Mouse (Mus musculus) gastrocnemius, postnatal 4 days (tissue): ENCODE results near the gene Cyp2c29. TPM values are rescaled to one million over a fixed set of nuclear protein-coding genes. Genes with fewer than 3 reads are reported as not detected.
"Not testable (repeated sequence)": the region's sequence is repeated elsewhere in the genome, so short reads cannot be mapped to it uniquely, and the experiment has no call there.

ENCODE experiments used
- DNase-seq, 2 experiments: peaks; one replicate each; pipeline ENCODE4 v3.0.0; 2021 to 2022; ENCODE audit warnings: low spot score in 2 of 2, mixed read lengths in 2 of 2
- long read RNA-seq, 2 experiments: library from polyadenylated mRNA; stranded (forward); transcript quantifications; one replicate each; pipeline ENCODE4 v2.0.0; 2021
- total RNA-seq, 2 experiments: library from RNA; stranded (reverse); gene quantifications; 2 replicates each; pipeline ENCODE4 v1.2.3; 2021

The Cyp2c29 gene
- total RNA-seq, result not detected
- long read RNA-seq, experiment 1, result 0 reads
- long read RNA-seq, experiment 2, result 0 reads

DNA sequence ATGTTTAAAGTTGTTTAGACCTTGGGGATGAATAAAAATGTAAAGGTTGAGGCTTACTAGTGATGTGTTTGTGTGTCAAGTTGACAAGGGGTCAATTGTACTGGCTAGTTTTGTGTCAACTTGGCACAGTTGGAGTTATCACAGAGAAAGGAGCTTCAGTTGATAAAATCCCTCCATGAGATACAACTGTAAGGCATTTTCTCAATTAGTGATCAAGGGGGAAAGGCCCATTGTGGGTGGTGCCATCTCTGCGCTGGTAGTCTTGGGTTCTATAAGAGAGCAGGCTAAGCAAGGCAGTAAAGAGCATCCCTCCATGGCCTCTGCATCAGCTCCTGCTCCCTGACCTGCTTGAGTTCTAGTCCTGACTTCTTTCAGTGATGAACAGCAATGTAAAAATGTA, at the start of gene Cyp2c29:
Gene Cyp2c29, plus strand, starts transcription at position 301 of the 400 bp plus-strand sequence.
- not testable (repeated sequence) for DNase-seq

GRCm38 (mm10) chr19:39267036-39267435, 2.2 kb upstream of the Cyp2c29 start:
- DNase-seq, result not testable (repeated sequence)

- no peak for DNase-seq
These were observed 13.6 kb downstream of the Cyp2c29 start for GRCm38 (mm10) chr19:39282801-39283200.

- DNase-seq, result no peak
These were observed 16.4 kb downstream of the Cyp2c29 start for GRCm38 (mm10) chr19:39285637-39286036.

DNA sequence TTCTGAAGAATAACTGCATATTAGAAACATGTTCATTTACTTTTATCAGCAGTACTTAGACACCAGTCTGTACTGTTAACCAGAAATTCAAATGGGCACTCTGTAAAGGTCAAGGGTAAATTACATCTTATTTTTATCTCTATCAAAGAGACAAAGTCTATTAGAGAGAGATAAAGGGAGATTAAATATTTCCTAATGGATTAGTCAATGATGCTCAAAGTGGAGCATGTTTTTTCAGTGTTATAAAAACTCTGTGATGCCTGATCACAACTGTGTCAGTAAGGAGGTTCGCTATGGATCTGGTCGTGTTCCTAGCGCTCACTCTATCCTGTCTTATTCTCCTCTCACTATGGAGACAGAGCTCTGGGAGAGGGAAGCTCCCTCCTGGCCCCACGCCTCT, 17.6 kb downstream of the Cyp2c29 start:
- DNase-seq, result no peak

DNA sequence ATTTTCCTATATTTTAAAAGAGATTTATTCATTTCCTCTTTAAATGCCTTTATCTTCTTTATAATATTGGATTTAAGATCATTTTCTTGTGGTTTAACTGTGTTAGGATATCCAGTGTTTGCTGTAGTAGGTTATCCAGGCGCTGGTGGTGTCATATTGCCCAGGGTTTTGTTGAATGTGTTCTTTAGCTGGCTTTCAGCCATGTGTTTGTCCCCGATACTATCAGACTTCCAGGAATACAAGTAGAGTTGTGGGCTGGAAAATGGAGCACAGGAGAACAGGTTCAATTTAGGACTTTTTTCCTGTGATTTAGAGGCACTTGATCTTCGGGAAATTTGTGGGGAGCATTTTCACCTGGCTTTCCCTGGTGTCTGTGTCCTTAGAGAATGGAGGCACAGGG, 19.8 kb downstream of the Cyp2c29 start:
- no peak for DNase-seq

Other genes with a start within 250 kb of the Cyp2c29 start
- gene Cyp2c65, start 208.4 kb upstream of the Cyp2c29 start, total RNA-seq, result not detected
- not detected for gene Cyp2c66, start 155.5 kb upstream of the Cyp2c29 start, total RNA-seq
- gene Cyp2c38, start 193.7 kb downstream of the Cyp2c29 start, total RNA-seq, result not detected
- gene Cyp2c39, start 241.5 kb downstream of the Cyp2c29 start, total RNA-seq, result not detected